Mouse (Mus musculus): Measurements from ENCODE around the gene Gm11639. TPM values are rescaled to one million over a fixed set of nuclear protein-coding genes. Genes with fewer than 3 reads are reported as not detected.
"Not testable (repeated sequence)": the region's sequence is repeated elsewhere in the genome, so short reads cannot be mapped to it uniquely, and the experiment has no call there.

The Gm11639 gene
- polyA plus RNA-seq, 1 experiment from 2014 or later, result 0.07 TPM

GRCm38 (mm10) chr11:105117814-105118213, 432.3 kb downstream of the Gm11639 start:
- 74% methylated on average over 7 of the region's 7 CpGs for WGBS (ENCODE audit: insufficient replicate concordance)
- Histone ChIP-seq H3K9me3 (replicated peaks) (no peaks in the 10 kb centered on the region), H3K27ac (no peak overlapping the region)

GRCm38 (mm10) chr11:105120551-105121061, 435.1 kb downstream of the Gm11639 start:
- WGBS (ENCODE audit: insufficient replicate concordance), result 26% methylated on average over 4 of the region's 4 CpGs
- no peaks in the 10 kb centered on the region for H3K27me3 ChIP-seq
- H3K27ac ChIP-seq, result no peak overlapping the region
- no peaks in the 10 kb centered on the region for H3K36me3 ChIP-seq
- no peak overlapping the region for H3K4me2 ChIP-seq
- H3K9me3 ChIP-seq (replicated peaks), result no peaks in the 10 kb centered on the region
- DNase-seq (no peak), ATAC-seq (ENCODE audit: low read depth) (no peak)
- peaks cover 21% of the 10 kb centered on the region for H3K4me1 ChIP-seq (replicated peaks)
- H3K4me3 ChIP-seq (replicated peaks), result no peak overlapping the region
- no peak overlapping the region for H3K9ac ChIP-seq

More at GRCm38 (mm10) chr11:105117814-105118213, 432.3 kb downstream of the Gm11639 start:
- Histone ChIP-seq H3K4me2 (no peak overlapping the region), H3K27me3 (no peaks in the 10 kb centered on the region), H3K36me3 (no peaks in the 10 kb centered on the region), H3K9ac (no peak overlapping the region), H3K4me1 (replicated peaks) (peaks cover 13% of the 10 kb centered on the region), H3K4me3 (replicated peaks) (no peak overlapping the region)
- ATAC-seq (ENCODE audit: low read depth), result no peak
- no peak for DNase-seq

GRCm38 (mm10) chr11:105121792-105122191, 436.3 kb downstream of the Gm11639 start:
- not testable (repeated sequence) for H3K4me2 ChIP-seq; DNase-seq; H3K9me3 ChIP-seq (replicated peaks); H3K27ac ChIP-seq; ATAC-seq (ENCODE audit: low read depth); H3K4me3 ChIP-seq (replicated peaks); H3K27me3 ChIP-seq; H3K36me3 ChIP-seq; H3K9ac ChIP-seq
- peaks cover 26% of the 10 kb centered on the region for H3K4me1 ChIP-seq (replicated peaks)
- WGBS (ENCODE audit: insufficient replicate concordance), result 47% methylated on average over 5 of the region's 5 CpGs

GRCm38 (mm10) chr11:105123986-105124385, 438.5 kb downstream of the Gm11639 start:
- WGBS (ENCODE audit: insufficient replicate concordance), result 7% methylated on average over 9 of the region's 9 CpGs
- peak overlapping the region; percentile 43 for H3K4me2 ChIP-seq
- peaks cover 46% of the 10 kb centered on the region for H3K4me1 ChIP-seq (replicated peaks)
- 0 out of 2 replicates have a peak overlapping the region, but pooled peaks have one; percentile 18 for H3K4me3 ChIP-seq (replicated peaks)
- H3K9ac ChIP-seq, result 0 out of 2 replicates have a peak overlapping the region, but pooled peaks have one; percentile 8
- H3K36me3 ChIP-seq, result peaks cover 4% of the 10 kb centered on the region; the same call in 1 of the 2 replicates
- H3K9me3 ChIP-seq (replicated peaks), result no peaks in the 10 kb centered on the region
- ATAC-seq (ENCODE audit: low read depth) (peak; percentile 51), DNase-seq (peak; percentile 44)
- no peaks in the 10 kb centered on the region for H3K27me3 ChIP-seq
- H3K27ac ChIP-seq, result no peak overlapping the region

- DNase-seq, result peak; percentile 69
- H3K9me3 ChIP-seq (replicated peaks), result no peaks in the 10 kb centered on the region
- no peaks in the 10 kb centered on the region for H3K27me3 ChIP-seq
- peaks cover 51% of the 10 kb centered on the region for H3K4me1 ChIP-seq (replicated peaks)
- H3K4me3 ChIP-seq (replicated peaks), result peak within 1 kb of the TSS; percentile 98
- ATAC-seq (ENCODE audit: low read depth), result peak; percentile 85
- peak within 1 kb of the TSS; percentile 82 for H3K9ac ChIP-seq
- peak within 1 kb of the TSS; percentile 85 for H3K4me2 ChIP-seq
- H3K36me3 ChIP-seq, result peaks cover 23% of the 10 kb centered on the region
- peak within 1 kb of the TSS; percentile 90 for H3K27ac ChIP-seq
- under 1% methylated on average over 34 of the region's 38 CpGs for WGBS (ENCODE audit: insufficient replicate concordance)
Measured at GRCm38 (mm10) chr11:105125735-105126519, 440.4 kb downstream of the Gm11639 start, which contains the start of gene Mettl2. Gene Mettl2 (plus strand): TSS chr11:105126425.

GRCm38 (mm10) chr11:105126520-105127029, 441.1 kb downstream of the Gm11639 start:
- DNase-seq (no peak), ATAC-seq (ENCODE audit: low read depth) (peak; percentile 25)
- no peaks in the 10 kb centered on the region for H3K9me3 ChIP-seq (replicated peaks)
- H3K27me3 ChIP-seq, result no peaks in the 10 kb centered on the region
- H3K4me1 ChIP-seq (replicated peaks), result peaks cover 51% of the 10 kb centered on the region
- H3K27ac ChIP-seq, result peak overlapping the region; percentile 70
- 0% methylated on average over 49 of the region's 49 CpGs for WGBS (ENCODE audit: insufficient replicate concordance)
- H3K4me3 ChIP-seq (replicated peaks), result peak overlapping the region; percentile 98
- peak overlapping the region; percentile 85 for H3K4me2 ChIP-seq
- peak overlapping the region; percentile 82 for H3K9ac ChIP-seq
- H3K36me3 ChIP-seq, result peaks cover 30% of the 10 kb centered on the region

GRCm38 (mm10) chr11:105135692-105136091, 450.2 kb downstream of the Gm11639 start:
- H3K4me2 ChIP-seq, result no peak overlapping the region
- H3K9ac ChIP-seq, result peak overlapping the region; percentile 47; the same call in 1 of the 2 replicates
- DNase-seq, result no peak
- H3K4me1 ChIP-seq (replicated peaks), result peaks cover 35% of the 10 kb centered on the region
- peak overlapping the region; percentile 71 for H3K27ac ChIP-seq
- no peak overlapping the region for H3K4me3 ChIP-seq (replicated peaks)
- peak; percentile 58 for ATAC-seq (ENCODE audit: low read depth)
- no peaks in the 10 kb centered on the region for H3K27me3 ChIP-seq
- H3K36me3 ChIP-seq, result peaks cover 99% of the 10 kb centered on the region
- 46% methylated on average over 7 of the region's 7 CpGs for WGBS (ENCODE audit: insufficient replicate concordance)
- no peaks in the 10 kb centered on the region for H3K9me3 ChIP-seq (replicated peaks)

GRCm38 (mm10) chr11:105137255-105137654, 451.7 kb downstream of the Gm11639 start:
- ATAC-seq (ENCODE audit: low read depth), result peak; percentile 71
- WGBS (ENCODE audit: insufficient replicate concordance), result 64% methylated on average over 2 of the region's 2 CpGs
- H3K4me1 ChIP-seq (replicated peaks), result peaks cover 43% of the 10 kb centered on the region
- H3K27me3 ChIP-seq; DNase-seq; H3K9me3 ChIP-seq (replicated peaks); H3K9ac ChIP-seq; H3K4me3 ChIP-seq (replicated peaks): not testable (repeated sequence)
- H3K4me2 ChIP-seq, result peak overlapping the region; percentile 17; the same call in 1 of the 2 replicates
- H3K27ac ChIP-seq, result peak overlapping the region; percentile 51
- H3K36me3 ChIP-seq, result peaks cover 93% of the 10 kb centered on the region

- not testable (repeated sequence) for H3K27ac ChIP-seq; H3K9ac ChIP-seq; ATAC-seq (ENCODE audit: low read depth); H3K4me2 ChIP-seq; H3K9me3 ChIP-seq (replicated peaks); DNase-seq; H3K27me3 ChIP-seq; H3K4me3 ChIP-seq (replicated peaks)
- 91% methylated on average over 8 of the region's 8 CpGs for WGBS (ENCODE audit: insufficient replicate concordance)
- Histone ChIP-seq H3K36me3 (peaks cover 61% of the 10 kb centered on the region), H3K4me1 (replicated peaks) (peaks cover 66% of the 10 kb centered on the region)
Measured at GRCm38 (mm10) chr11:105140512-105140911, 455.0 kb downstream of the Gm11639 start.

GRCm38 (mm10) chr11:105141115-105141514, 455.6 kb downstream of the Gm11639 start:
- H3K4me2 ChIP-seq, result no peak overlapping the region
- no peak for DNase-seq
- H3K4me1 ChIP-seq (replicated peaks), result peaks cover 61% of the 10 kb centered on the region
- 87% methylated on average over 5 of the region's 5 CpGs for WGBS (ENCODE audit: insufficient replicate concordance)
- H3K9me3 ChIP-seq (replicated peaks), result no peaks in the 10 kb centered on the region
- H3K27me3 ChIP-seq, result no peaks in the 10 kb centered on the region
- peaks cover 55% of the 10 kb centered on the region for H3K36me3 ChIP-seq
- no peak for ATAC-seq (ENCODE audit: low read depth)
- no peak overlapping the region for H3K4me3 ChIP-seq (replicated peaks)
- no peak overlapping the region for H3K27ac ChIP-seq
- no peak overlapping the region for H3K9ac ChIP-seq

GRCm38 (mm10) chr11:105143564-105143963, 458.1 kb downstream of the Gm11639 start:
- H3K36me3 ChIP-seq, result peaks cover 31% of the 10 kb centered on the region
- H3K9me3 ChIP-seq (replicated peaks), result no peaks in the 10 kb centered on the region
- DNase-seq (no peak), ATAC-seq (ENCODE audit: low read depth) (peak; percentile 85)
- peak overlapping the region; percentile 15; the same call in 1 of the 2 replicates for H3K9ac ChIP-seq
- peak overlapping the region; percentile 15; the same call in 1 of the 2 replicates for H3K4me2 ChIP-seq
- H3K27ac ChIP-seq, result peak overlapping the region; percentile 70
- no peak overlapping the region for H3K4me3 ChIP-seq (replicated peaks)
- H3K27me3 ChIP-seq, result no peaks in the 10 kb centered on the region
- peaks cover 42% of the 10 kb centered on the region for H3K4me1 ChIP-seq (replicated peaks)

All from liver, embryonic 13.5 days (tissue).